ENCODE assay signal across 20 mouse cellular contexts in genomic region chr15:89585101-89585500, GRCm38 (mm10). TPM values are rescaled to one million over a fixed set of nuclear protein-coding genes. Genes with fewer than 3 reads are reported as not detected.
DNase-seq lines count a peak whose midpoint lies in the region; ATAC-seq lines count a peak whose summit lies in the region.
"Had no signal": no experiment of that assay in that cellular context is flagged by ENCODE, and none has a peak within 500 bp of the region (broad histone marks: within the 10 kb centered on the region; RNA-seq: fewer than 3 reads in every experiment).

No protein-coding gene starts in this region.

- no peak overlapping the region for H3K4me2 ChIP-seq in heart, embryonic 11.5 days
- no peak overlapping the region for H3K4me2 ChIP-seq in midbrain, embryonic 11.5 days
- no peak overlapping the region for H3K4me2 ChIP-seq in midbrain, embryonic 15.5 days
- H3K4me2 ChIP-seq: limb, embryonic 15.5 days had no signal

- no peak overlapping the region for H3K4me3 ChIP-seq in heart, embryonic 11.5 days (ENCODE audit: low read depth, low read length)
- no peak overlapping the region for H3K4me3 ChIP-seq in midbrain, embryonic 11.5 days (ENCODE audit: low read depth, low read length)
- no peak overlapping the region for H3K4me3 ChIP-seq in midbrain, embryonic 15.5 days
- H3K4me3 ChIP-seq in forebrain, embryonic 10.5 days, result no peak overlapping the region
- H3K4me3 ChIP-seq: hindbrain, embryonic 10.5 days; limb, embryonic 15.5 days had no signal

- H3K9ac ChIP-seq in heart, embryonic 11.5 days (ENCODE audit: low read depth, low read length), result no peak overlapping the region
- no peak overlapping the region for H3K9ac ChIP-seq in midbrain, embryonic 11.5 days (ENCODE audit: low read length)
- H3K9ac ChIP-seq in midbrain, embryonic 15.5 days, result no peak overlapping the region
- H3K9ac ChIP-seq: limb, embryonic 15.5 days had no signal

- H3K27ac ChIP-seq in heart, embryonic 11.5 days (ENCODE audit: low read depth, low read length), result no peak overlapping the region
- no peak overlapping the region for H3K27ac ChIP-seq in midbrain, embryonic 11.5 days (ENCODE audit: low read depth, low read length)
- H3K27ac ChIP-seq in midbrain, embryonic 15.5 days, result no peak overlapping the region
- no peak overlapping the region for H3K27ac ChIP-seq in forebrain, embryonic 10.5 days
- H3K27ac ChIP-seq: hindbrain, embryonic 10.5 days; hindbrain, postnatal 0 days; limb, embryonic 15.5 days had no signal

- H3K9me3 ChIP-seq in heart, embryonic 11.5 days (replicated peaks; ENCODE audit: control insufficient read depth, low read length), result no peaks in the 10 kb centered on the region
- no peaks in the 10 kb centered on the region for H3K9me3 ChIP-seq in midbrain, embryonic 11.5 days (ENCODE audit: control insufficient read depth, low read length)
- no peaks in the 10 kb centered on the region for H3K9me3 ChIP-seq in midbrain, embryonic 15.5 days
- H3K9me3 ChIP-seq in forebrain, embryonic 10.5 days, result no peaks in the 10 kb centered on the region
- H3K9me3 ChIP-seq: hindbrain, embryonic 10.5 days; limb, embryonic 15.5 days had no signal

- ATAC-seq in heart, embryonic 11.5 days (replicated peaks; ENCODE audit: insufficient number of reproducible peaks, low FRiP score, low TSS enrichment), result no peak
- ATAC-seq in midbrain, embryonic 11.5 days (ENCODE audit: low FRiP score), result no peak
- no peak for ATAC-seq in midbrain, embryonic 15.5 days (replicated peaks)
- ATAC-seq: forebrain, embryonic 14.5 days; hindbrain, postnatal 0 days; midbrain, embryonic 16.5 days had no signal

- peak; percentile 69 for DNase-seq in heart, adult 8-10 months (ENCODE audit: low spot score)
- DNase-seq in midbrain, embryonic 11.5 days (ENCODE audit: low spot score, missing footprints), result peak; percentile 76
- peak; percentile 37 to 40 for DNase-seq in heart, postnatal 10 days
- DNase-seq in adipocyte (ENCODE audit: low spot score), result no peak
- DNase-seq in forebrain, embryonic 10.5 days (ENCODE audit: extremely low spot score, low spot score), result no peak
- DNase-seq: adrenal gland, adult 8-10 months; cerebellum, adult 9-11 months; kidney, adult 18-20 months; kidney, postnatal 25 days; right cerebral cortex, postnatal 4 days had no signal

- no peaks in the 10 kb centered on the region; the same call in 1 of the 2 replicates for H3K36me3 ChIP-seq in heart, embryonic 11.5 days (ENCODE audit: control insufficient read depth, insufficient read depth, low read length)
- no peaks in the 10 kb centered on the region; the same call in 1 of the 2 replicates for H3K36me3 ChIP-seq in midbrain, embryonic 11.5 days (ENCODE audit: control insufficient read depth, insufficient read depth, low read length)
- H3K36me3 ChIP-seq in midbrain, embryonic 15.5 days (replicated peaks), result peaks cover 16% of the 10 kb centered on the region; the same call in 1 of the 2 replicates
- H3K36me3 ChIP-seq in forebrain, embryonic 10.5 days (replicated peaks), result peaks cover 56% of the 10 kb centered on the region

- 74% methylated on average over 5 of the region's 5 CpGs for WGBS in heart, embryonic 11.5 days (ENCODE audit: insufficient replicate concordance)
- 91% methylated on average over 5 of the region's 5 CpGs for WGBS in midbrain, embryonic 11.5 days
- WGBS in midbrain, embryonic 15.5 days, result 88% methylated on average over 5 of the region's 5 CpGs
- 87% methylated on average over 5 of the region's 5 CpGs for WGBS in forebrain, embryonic 10.5 days

- no peaks in the 10 kb centered on the region for H3K4me1 ChIP-seq in heart, embryonic 11.5 days (ENCODE audit: control insufficient read depth, insufficient read depth, low read length)
- no peaks in the 10 kb centered on the region; the same call in 1 of the 2 replicates for H3K4me1 ChIP-seq in midbrain, embryonic 11.5 days (ENCODE audit: control insufficient read depth, insufficient read depth, low read length)
- peaks cover 10% of the 10 kb centered on the region for H3K4me1 ChIP-seq in midbrain, embryonic 15.5 days
- H3K4me1 ChIP-seq in forebrain, embryonic 10.5 days, result peaks cover under 1% of the 10 kb centered on the region

- intact Hi-C loops in heart, postnatal 10 days (cut with DNase I), result no loop called here

- H3K27me3 ChIP-seq in heart, embryonic 11.5 days (ENCODE audit: control insufficient read depth, insufficient read depth, low read length), result no peaks in the 10 kb centered on the region
- H3K27me3 ChIP-seq in midbrain, embryonic 11.5 days (ENCODE audit: control insufficient read depth, insufficient read depth, low read length), result no peaks in the 10 kb centered on the region
- no peaks in the 10 kb centered on the region for H3K27me3 ChIP-seq in midbrain, embryonic 15.5 days (replicated peaks)
- no peaks in the 10 kb centered on the region for H3K27me3 ChIP-seq in forebrain, embryonic 10.5 days (ENCODE audit: poor library complexity, severe bottlenecking)
- H3K27me3 ChIP-seq: limb, embryonic 15.5 days had no signal

RNA-seq across cellular contexts. Expression of gene Rabl2, which starts 6.6 kb away (rescaled TPM):
- total RNA-seq in heart, adult 8-10 months (2022), result 1 to 10 TPM; 4.4 to 6.6 (median 5.4) TPM
- 25.8 and 27.5 TPM in 2 replicates for polyA plus RNA-seq in heart, embryonic 11.5 days (2014; fragmentation: Nextera tagmentation; extraction: Ambion mirVana)
- 84.3 and 87.3 TPM in 2 replicates for polyA plus RNA-seq in midbrain, embryonic 11.5 days (2014; fragmentation: Nextera tagmentation; extraction: Ambion mirVana)
- 81.3 and 92.1 TPM in 2 replicates for polyA plus RNA-seq in midbrain, embryonic 15.5 days (2015; fragmentation: Nextera tagmentation; extraction: Ambion mirVana)
- 1 to 10 TPM; 8.0 to 9.1 TPM for total RNA-seq in heart, postnatal 10 days (2021)
- polyA plus RNA-seq in forebrain, embryonic 10.5 days (2016; fragmentation: Nextera tagmentation; extraction: Ambion mirVana), result 73.0 and 78.6 TPM in 2 replicates

RNA-seq across cellular contexts. Expression of gene Acr, which starts 17.0 kb away (rescaled TPM):
- total RNA-seq in heart, adult 8-10 months (2022), result under 1 TPM in 3 of 4 experiments, not detected in 1; 0.19 to 0.41 (median 0.28) TPM
- 0.20 TPM in 2 replicates for polyA plus RNA-seq in heart, embryonic 11.5 days (2014; fragmentation: Nextera tagmentation; extraction: Ambion mirVana)
- 0.42 and 0.43 TPM in 2 replicates for polyA plus RNA-seq in midbrain, embryonic 11.5 days (2014; fragmentation: Nextera tagmentation; extraction: Ambion mirVana)
- 2.4 and 3.2 TPM in 2 replicates for polyA plus RNA-seq in midbrain, embryonic 15.5 days (2015; fragmentation: Nextera tagmentation; extraction: Ambion mirVana)
- 1 to 10 TPM in 1 of 2 experiments, under 1 TPM in 1; 0.55 to 1.5 TPM for total RNA-seq in heart, postnatal 10 days (2021)
- 0.27 TPM in 1 of 2 replicates, not detected in the other for polyA plus RNA-seq in forebrain, embryonic 10.5 days (2016; fragmentation: Nextera tagmentation; extraction: Ambion mirVana)
- total RNA-seq: megakaryocyte, adult 5-6 weeks had no signal
- polyA plus RNA-seq: embryonic facial prominence, embryonic 11.5 days; limb, embryonic 15.5 days; liver, embryonic 16.5 days had no signal

Comparison
In these comparisons a context has a peak if more than half of its experiments do, and no peak if none do; other contexts are left out.
1. DNase-seq: peak in heart, adult 8-10 months (single experiment), midbrain, embryonic 11.5 days (single experiment) and heart, postnatal 10 days (2 of 2); none in adipocyte (single experiment) and forebrain, embryonic 10.5 days (single experiment).